Mouse (Mus musculus) layer of hippocampus, adult 18-20 months (tissue): Measurements from ENCODE around the gene Ap3d1. TPM values are rescaled to one million over a fixed set of nuclear protein-coding genes. Genes with fewer than 3 reads are reported as not detected.

Source experiments
- DNase-seq, 2 experiments: peaks; one replicate each; pipeline ENCODE4 v3.0.0; 2022; ENCODE audit warnings: low spot score in 2 of 2
- total RNA-seq, 2 experiments: library from RNA; stranded (reverse); gene quantifications; 2 replicates each; pipeline ENCODE4 v1.2.3; 2021

Gene Ap3d1
- total RNA-seq, 2 experiments from 2014 or later = 138 TPM

GRCm38 (mm10) chr10:80705033-80705432, 37.0 kb downstream of the Ap3d1 start:
- DNase-seq = no peak

DNA sequence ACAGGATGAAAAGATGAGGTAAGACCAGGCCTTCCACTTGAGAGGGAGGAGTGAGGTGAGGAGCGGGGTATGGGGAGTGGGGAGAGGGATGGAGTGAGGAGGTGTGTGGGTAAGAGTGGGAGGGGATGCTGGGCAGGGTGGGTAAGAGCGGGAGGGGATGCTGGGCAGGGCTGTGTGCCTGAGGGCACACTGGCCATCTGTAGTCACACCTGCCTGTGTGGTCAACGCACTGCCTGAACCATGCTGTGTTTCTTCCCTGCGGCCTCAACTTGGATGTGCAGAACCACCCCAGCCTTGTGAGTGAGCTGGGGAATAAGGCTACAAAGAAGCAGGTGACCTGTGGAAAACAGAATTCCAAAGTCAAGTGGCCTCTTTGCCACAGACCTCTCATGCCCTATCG, 37.6 kb downstream of the Ap3d1 start:
- no peak for DNase-seq

DNA sequence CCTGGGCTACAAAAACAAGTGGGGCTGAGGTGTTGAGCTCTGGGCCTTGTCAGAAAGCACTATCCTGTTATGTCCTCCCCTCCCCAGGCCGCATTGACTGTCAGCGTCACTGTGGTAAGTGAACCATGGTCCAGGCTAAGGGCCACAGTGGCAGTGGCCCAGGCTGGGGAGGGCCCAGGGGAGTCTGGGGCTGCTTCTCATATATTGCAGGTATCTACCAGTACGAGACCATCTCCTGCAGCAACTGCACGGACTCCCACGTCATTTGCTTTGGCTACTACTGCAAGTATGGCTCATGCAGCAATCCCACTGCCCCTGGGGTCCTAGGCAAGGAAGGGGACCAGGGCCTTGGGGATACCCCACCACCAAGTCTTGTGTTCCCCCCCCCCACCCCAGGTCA, 38.4 kb downstream of the Ap3d1 start:
- DNase-seq = no peak

GRCm38 (mm10) chr10:80702536-80703390, 39.3 kb downstream of the Ap3d1 start:
- DNase-seq = peak; percentile 95 to 96

DNA sequence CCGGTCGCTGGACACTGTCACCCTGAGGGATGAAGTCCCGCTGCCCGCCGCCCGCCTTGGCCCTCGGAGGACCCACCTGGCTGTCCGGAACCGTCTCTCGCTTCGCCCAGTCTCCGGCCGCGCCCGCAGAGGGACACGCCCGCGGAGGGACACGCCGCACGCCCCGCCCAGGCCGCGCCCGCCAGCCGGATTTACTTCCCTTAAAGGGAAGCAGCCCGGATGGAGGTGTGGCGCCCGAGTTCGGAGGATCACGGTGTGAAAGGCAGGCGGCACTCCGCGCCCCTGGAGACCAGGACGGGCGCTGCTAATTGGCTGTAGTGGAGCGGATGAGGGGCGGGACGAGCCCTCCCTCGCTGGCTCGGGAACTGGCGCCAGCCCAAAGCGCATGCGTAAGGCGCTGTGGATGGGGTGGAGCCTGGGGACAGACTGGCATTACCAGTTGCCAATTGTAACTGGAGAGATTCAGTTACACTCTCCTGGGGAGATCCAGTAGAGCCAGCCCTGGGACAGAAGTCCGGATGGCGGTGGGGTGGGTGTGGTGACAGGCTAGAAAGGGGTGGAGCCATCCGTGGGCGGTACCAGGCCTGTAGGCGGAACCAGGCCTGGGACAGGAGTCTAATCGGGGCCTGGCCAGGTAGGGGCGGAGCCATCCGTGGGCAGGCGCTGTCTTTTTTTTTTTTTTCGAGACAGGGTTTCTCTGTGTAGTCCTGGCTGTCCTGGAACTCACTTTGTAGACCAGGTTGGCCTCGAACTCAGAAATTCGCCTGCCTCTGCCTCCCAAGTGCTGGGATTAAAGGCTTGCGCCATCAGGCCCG, 40.1 kb downstream of the Ap3d1 start, which contains the start of the genes Mob3a and Izumo4:
Gene Mob3a (minus strand): TSS at position 257 of the 815 bp plus-strand sequence.
Gene Izumo4 (plus strand): TSS at position 464 of the 815 bp plus-strand sequence.
- DNase-seq = peak; percentile 99 to 100

GRCm38 (mm10) chr10:80700732-80701131, 41.3 kb downstream of the Ap3d1 start:
- DNase-seq = no peak

GRCm38 (mm10) chr10:80700038-80700504, 42.0 kb downstream of the Ap3d1 start:
- DNase-seq = no peak

- DNase-seq = no peak
Observed at GRCm38 (mm10) chr10:80698605-80699004, 43.5 kb downstream of the Ap3d1 start.

DNA sequence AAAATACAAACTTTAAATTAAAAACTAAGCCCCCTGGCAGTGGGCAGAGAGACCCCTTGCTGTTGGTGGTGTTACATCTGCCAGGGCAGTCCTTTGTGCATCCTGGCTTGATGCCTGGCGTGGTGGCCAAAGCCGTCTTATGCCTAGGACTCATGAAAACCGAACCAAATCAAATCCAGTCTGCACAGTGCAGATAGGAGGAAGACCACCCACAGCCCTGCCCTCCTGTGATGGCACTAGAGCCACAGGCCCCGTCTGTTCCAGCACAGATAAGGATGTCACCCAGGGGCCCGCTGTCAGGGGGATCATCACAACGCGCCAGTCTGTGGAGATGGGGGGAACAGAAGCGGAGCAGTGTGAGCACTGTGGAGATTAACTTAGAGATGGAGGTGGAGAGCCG, 44.3 kb downstream of the Ap3d1 start:
- no peak for DNase-seq

DNA sequence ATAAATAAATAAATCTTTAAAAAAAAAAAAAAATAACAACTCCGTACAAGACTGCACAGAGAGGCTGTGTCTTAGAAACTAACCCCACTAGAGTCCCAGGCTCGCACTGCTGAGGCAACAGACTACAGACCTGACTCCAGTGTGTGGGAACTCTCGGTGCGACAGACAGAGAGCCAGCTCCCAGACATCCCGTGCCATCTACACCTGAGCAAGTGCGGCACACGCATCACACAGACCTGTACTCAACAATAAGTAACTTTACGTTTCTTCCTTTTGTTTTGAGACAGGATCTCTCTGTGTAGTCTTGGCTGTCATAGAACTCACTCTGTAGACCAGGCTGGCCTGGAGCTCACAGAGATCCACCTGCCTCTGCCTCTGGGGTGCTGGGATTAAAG, 44.7 kb downstream of the Ap3d1 start:
- DNase-seq = no peak

DNA sequence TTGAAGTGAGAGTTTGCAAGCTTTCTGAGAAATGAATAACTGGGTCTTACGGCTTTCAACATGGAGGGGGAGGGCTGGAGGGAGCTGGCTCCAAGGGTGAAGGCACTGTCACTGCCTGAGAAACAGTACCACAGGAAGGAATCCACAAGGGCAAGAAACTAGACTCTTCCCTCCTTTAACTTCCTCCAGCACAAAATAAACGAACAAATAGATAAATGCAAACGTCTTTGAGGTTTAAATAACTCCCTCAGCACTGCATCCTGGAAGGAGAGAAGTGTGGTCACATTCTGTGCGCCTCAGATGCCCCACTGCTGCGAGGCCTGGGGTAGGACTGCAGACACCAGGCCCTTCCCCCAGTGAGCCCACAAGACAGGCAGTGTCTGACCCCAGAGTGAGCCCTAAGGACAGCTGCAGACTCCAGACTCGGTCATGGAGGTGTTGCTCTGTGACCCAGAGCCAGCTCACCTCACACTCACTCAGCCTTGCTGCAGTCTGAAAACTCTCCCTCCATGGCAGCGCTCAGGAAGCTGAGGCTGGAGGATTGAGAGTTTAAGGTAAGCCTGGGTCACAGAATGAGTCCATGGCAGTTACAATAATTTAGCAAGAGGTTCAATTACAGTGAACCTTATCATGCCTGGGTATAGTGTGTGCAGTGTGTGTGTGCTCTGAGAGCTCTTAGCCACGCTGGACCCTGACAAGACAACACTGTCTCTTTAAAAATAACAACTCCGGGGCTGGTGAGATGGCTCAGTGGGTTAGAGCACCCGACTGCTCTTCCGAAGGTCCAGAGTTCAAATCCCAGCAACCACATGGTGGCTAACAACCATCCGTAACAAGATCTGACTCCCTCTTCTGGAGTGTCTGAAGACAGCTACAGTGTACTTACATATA, 45.3 kb downstream of the Ap3d1 start:
- no peak for DNase-seq

DNA sequence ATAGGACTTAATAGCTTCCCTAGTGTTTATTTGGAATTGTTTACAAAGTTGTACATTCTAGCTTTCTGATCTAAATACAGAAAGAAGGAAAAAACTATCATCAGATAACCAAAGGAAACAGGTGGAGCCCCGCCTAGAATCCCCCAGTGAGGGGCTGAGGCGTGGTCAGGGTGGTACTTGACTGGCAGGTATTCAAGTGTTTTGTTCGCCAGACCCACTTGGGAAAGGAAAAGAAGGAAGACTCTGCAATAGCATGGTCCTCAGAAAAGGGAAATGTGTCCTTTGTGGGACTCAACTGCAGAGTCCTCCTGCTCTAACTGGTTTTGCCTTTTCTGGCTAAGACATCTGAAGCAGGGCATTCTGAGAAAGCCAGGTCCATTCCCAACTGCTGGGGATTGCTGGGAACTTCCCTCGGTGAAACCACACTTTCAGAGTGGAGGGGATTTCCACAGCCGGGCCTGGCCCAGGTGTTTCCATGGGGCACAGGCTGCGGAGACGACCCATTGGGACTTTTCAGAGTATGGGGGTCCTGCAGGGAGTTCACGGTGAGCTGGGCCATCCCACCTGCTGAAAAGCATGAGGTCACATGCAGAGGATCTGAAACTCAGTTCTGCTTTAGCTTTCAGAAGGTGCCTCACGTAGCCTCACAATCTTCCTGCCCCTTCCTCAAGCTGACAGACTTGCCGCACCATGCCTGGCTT, 46.1 kb downstream of the Ap3d1 start:
- DNase-seq = no peak

DNA sequence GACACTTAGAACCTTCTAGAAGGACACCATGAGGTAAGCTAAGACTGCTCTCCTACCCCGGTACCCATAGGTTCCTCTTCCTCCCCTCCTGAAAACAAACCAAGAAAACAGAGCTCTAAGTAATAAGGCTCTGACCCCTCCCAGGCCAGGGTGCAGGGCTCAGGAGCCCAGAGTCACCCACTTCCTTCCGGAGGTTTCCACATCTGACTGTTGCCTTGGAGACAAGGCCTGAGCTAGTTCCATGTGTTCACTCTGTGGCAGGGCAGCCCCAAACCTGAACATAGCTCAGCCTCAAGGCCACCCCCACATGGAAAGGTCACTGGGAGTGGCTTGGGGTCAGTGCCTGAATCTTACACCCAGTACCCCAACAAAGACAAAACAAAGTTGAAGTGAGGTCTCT, 46.9 kb downstream of the Ap3d1 start:
- no peak for DNase-seq

GRCm38 (mm10) chr10:80694159-80694938, 47.7 kb downstream of the Ap3d1 start:
- no peak for DNase-seq

GRCm38 (mm10) chr10:80693401-80694045, 48.5 kb downstream of the Ap3d1 start:
- no peak for DNase-seq

DNA sequence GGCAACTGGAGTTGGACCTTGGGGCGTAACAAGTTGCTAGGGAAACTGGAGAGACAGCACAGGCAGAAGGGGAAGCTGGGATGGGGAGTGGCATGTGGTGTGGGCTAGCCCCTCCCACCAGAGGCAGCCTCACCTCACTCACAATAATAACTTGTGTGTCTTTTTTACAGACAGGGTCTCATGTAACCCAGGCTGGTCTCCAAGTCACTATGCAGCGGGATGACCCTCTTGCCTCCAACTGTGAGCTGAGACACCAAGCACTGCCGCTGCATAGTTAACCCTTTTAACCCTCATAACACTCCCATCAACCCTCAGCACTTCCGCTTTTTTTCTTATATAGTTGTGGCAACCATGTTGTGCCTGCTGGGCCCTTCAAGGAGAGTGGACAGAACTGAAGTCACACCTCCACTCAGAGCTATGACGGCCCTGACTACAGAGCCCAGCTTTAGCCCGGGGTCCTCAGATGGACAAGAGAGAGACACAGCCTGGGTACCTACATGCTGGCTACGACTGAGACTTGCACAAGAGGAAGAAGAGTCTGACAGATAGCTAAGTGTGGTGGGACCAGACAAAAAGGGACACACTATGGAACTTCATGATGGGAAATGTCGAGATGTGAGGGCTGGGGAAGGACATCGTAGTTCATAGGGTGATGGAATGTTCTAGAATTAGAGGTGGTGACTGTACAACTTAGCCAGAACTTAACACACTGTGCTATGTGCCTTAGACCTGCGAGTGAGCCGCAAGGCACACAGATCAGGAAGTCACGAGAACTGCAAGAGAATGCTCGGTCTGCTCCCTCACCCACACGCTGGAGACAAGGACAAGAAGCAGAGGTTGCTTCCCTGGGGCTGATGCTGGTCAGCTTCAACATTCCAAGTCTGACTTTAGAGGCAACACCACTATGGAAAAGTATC, 49.6 kb downstream of the Ap3d1 start:
- no peak for DNase-seq

DNA sequence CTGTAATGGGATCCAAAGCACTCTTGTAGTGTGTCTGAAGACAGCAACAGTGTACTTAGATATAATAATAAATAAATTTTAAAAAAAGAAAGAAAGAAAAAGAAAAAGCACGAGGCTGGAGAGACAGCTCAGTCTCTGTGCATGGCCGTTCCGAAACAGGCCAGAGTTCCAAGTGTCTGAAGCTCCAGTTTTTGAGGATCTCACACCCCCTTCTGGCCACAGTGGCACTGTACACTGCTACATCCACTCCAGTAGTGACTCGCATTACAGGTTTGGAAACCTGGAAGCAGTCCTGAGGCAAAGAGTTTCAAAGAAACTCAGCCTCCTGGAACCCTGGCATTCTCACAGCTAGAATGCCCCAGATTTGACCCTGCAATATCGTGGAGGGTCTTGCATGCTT, 54.2 kb downstream of the Ap3d1 start:
- DNase-seq = peak in 1 of 2 experiments; percentile 77

DNA sequence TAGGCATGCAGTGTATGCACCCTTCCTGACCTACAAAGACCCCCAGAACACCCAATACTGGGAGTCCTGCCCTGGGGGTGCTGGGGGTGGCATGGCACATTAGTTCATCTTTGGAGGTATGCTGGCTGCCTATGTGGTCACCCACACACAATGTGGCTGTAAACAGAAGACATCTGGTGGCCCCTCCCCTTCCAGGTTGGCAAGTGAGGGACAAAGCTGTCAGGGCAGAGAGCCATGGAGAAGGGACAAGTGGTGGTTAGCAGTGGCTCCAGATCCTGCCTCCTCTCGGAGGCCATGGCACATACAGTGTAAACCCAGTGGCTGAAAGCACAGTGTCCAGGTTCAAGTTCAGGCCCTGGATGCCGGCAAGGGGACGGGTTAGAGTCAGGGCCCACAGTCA, 55.4 kb downstream of the Ap3d1 start:
- DNase-seq = no peak
